15 mouse cellular contexts compared by ENCODE assay signal in the genomic region with DNA sequence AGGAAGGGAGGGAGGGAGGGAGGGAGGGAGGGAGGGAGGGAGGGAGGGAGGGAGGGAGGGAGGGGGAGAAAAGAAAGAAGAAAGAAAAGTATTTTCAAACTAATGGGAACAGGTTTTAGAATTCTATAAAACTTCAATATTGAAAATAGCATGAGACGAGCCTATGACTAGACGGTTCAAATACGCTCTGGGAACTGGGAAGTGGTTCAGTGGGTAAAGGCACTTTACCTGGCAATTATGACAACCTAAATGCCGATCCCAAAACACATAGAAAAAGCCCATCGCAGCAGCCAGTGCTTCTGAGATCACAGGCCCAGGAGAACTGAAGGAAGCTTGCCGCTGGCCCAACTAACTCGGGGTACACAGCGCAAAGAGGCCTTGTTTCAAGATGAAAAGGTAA. TPM values are rescaled to one million over a fixed set of nuclear protein-coding genes. Genes with fewer than 3 reads are reported as not detected.
DNase-seq lines count a peak whose midpoint lies in the region; ATAC-seq and TF ChIP-seq lines count a peak whose summit lies in the region.
"Had no signal": no experiment of that assay in that cellular context is flagged by ENCODE, and none has a peak within 500 bp of the region (broad histone marks: within the 10 kb centered on the region; RNA-seq: fewer than 3 reads in every experiment).

Gene Fam71f2, plus strand, starts transcription at position 301 of the 400 bp plus-strand sequence.

- WGBS in heart, embryonic 11.5 days (ENCODE audit: insufficient replicate concordance) = 86% methylated on average over 8 of the region's 8 CpGs
- 83% methylated on average over 8 of the region's 8 CpGs for WGBS in hindbrain, embryonic 11.5 days
- whole genome bisulfite sequencing in hindbrain, embryonic 16.5 days = 86% methylated on average over 8 of the region's 8 CpGs
- WGBS in midbrain, embryonic 10.5 days = 90% methylated on average over 8 of the region's 8 CpGs
- 87% methylated on average over 8 of the region's 8 CpGs for WGBS in midbrain, embryonic 14.5 days
- 77% methylated on average over 8 of the region's 8 CpGs for WGBS in liver, postnatal 0 days (ENCODE audit: insufficient replicate concordance)

- no peak for TF ChIP-seq CTCF in liver, postnatal 0 days (IDR thresholded peaks at IDR 0.05; ENCODE audit: low read depth)

- no peaks in the 10 kb centered on the region for H3K27me3 ChIP-seq in heart, embryonic 11.5 days (ENCODE audit: control insufficient read depth, insufficient read depth, low read length)
- no peaks in the 10 kb centered on the region for H3K27me3 ChIP-seq in hindbrain, embryonic 11.5 days (ENCODE audit: control insufficient read depth, insufficient read depth, low read length)
- H3K27me3 ChIP-seq in hindbrain, embryonic 16.5 days (replicated peaks; ENCODE audit: control insufficient read depth, insufficient read depth, low read length) = no peaks in the 10 kb centered on the region
- H3K27me3 ChIP-seq in midbrain, embryonic 10.5 days (ENCODE audit: low read depth, poor library complexity, severe bottlenecking) = no peaks in the 10 kb centered on the region
- H3K27me3 ChIP-seq in midbrain, embryonic 14.5 days (ENCODE audit: control insufficient read depth, insufficient read depth, low read length) = no peaks in the 10 kb centered on the region
- no peaks in the 10 kb centered on the region for H3K27me3 ChIP-seq in liver, postnatal 0 days (ENCODE audit: insufficient read depth, low read length)
- H3K27me3 ChIP-seq: forebrain, embryonic 13.5 days; Patski had no signal

- TF ChIP-seq EP300 in liver, postnatal 0 days (IDR thresholded peaks at IDR 0.05; ENCODE audit: low read depth) = no peak

- ATAC-seq in heart, embryonic 11.5 days (replicated peaks; ENCODE audit: insufficient number of reproducible peaks, low FRiP score, low TSS enrichment) = no peak
- no peak for ATAC-seq in hindbrain, embryonic 11.5 days (ENCODE audit: low FRiP score)
- ATAC-seq in hindbrain, embryonic 16.5 days = no peak
- no peak for ATAC-seq in midbrain, embryonic 14.5 days (ENCODE audit: low FRiP score, low TSS enrichment)
- no peak for ATAC-seq in liver, postnatal 0 days
- ATAC-seq: Patski had no signal

- peak within 1 kb of the TSS; percentile 41 for H3K27ac ChIP-seq in heart, embryonic 11.5 days (ENCODE audit: low read depth, low read length)
- 0 out of 2 replicates have a peak within 1 kb of the TSS, but pooled peaks have one; percentile 10 for H3K27ac ChIP-seq in hindbrain, embryonic 11.5 days (ENCODE audit: low read depth, low read length)
- H3K27ac ChIP-seq in hindbrain, embryonic 16.5 days (ENCODE audit: low read depth, low read length) = no peak within 1 kb of the TSS
- peak within 1 kb of the TSS; percentile 46; the same call in 1 of the 2 replicates for H3K27ac ChIP-seq in midbrain, embryonic 10.5 days (replicated peaks)
- H3K27ac ChIP-seq in midbrain, embryonic 14.5 days (replicated peaks; ENCODE audit: low read depth, low read length) = no peak within 1 kb of the TSS
- peak within 1 kb of the TSS; percentile 61 for H3K27ac ChIP-seq in liver, postnatal 0 days (ENCODE audit: low read depth)
- H3K27ac ChIP-seq: forebrain, embryonic 13.5 days; kidney, postnatal 0 days; liver, embryonic 14.5 days had no signal

- H3K9me3 ChIP-seq in heart, embryonic 11.5 days (replicated peaks; ENCODE audit: control insufficient read depth, low read length) = no peaks in the 10 kb centered on the region
- H3K9me3 ChIP-seq in hindbrain, embryonic 11.5 days (ENCODE audit: control insufficient read depth, low read length) = no peaks in the 10 kb centered on the region
- H3K9me3 ChIP-seq in hindbrain, embryonic 16.5 days (ENCODE audit: control insufficient read depth, low read length) = no peaks in the 10 kb centered on the region
- H3K9me3 ChIP-seq in midbrain, embryonic 10.5 days (replicated peaks) = no peaks in the 10 kb centered on the region
- H3K9me3 ChIP-seq in midbrain, embryonic 14.5 days (ENCODE audit: control insufficient read depth, low read length) = no peaks in the 10 kb centered on the region
- no peaks in the 10 kb centered on the region for H3K9me3 ChIP-seq in liver, postnatal 0 days (ENCODE audit: low read length)
- H3K9me3 ChIP-seq: forebrain, embryonic 13.5 days had no signal

- no peak within 1 kb of the TSS for H3K4me3 ChIP-seq in heart, embryonic 11.5 days (ENCODE audit: low read depth, low read length)
- H3K4me3 ChIP-seq in hindbrain, embryonic 11.5 days (ENCODE audit: low read depth, low read length) = no peak within 1 kb of the TSS
- no peak within 1 kb of the TSS for H3K4me3 ChIP-seq in hindbrain, embryonic 16.5 days (ENCODE audit: low read length)
- no peak within 1 kb of the TSS for H3K4me3 ChIP-seq in midbrain, embryonic 10.5 days
- no peak within 1 kb of the TSS for H3K4me3 ChIP-seq in midbrain, embryonic 14.5 days (replicated peaks; ENCODE audit: low read depth, low read length)
- H3K4me3 ChIP-seq in liver, postnatal 0 days (ENCODE audit: low read depth, low read length) = no peak within 1 kb of the TSS
- H3K4me3 ChIP-seq: forebrain, embryonic 13.5 days had no signal

- H3K9ac ChIP-seq in heart, embryonic 11.5 days (ENCODE audit: low read depth, low read length) = no peak within 1 kb of the TSS
- no peak within 1 kb of the TSS for H3K9ac ChIP-seq in hindbrain, embryonic 11.5 days (ENCODE audit: low read depth, low read length)
- H3K9ac ChIP-seq in hindbrain, embryonic 16.5 days (ENCODE audit: low read depth, low read length) = no peak within 1 kb of the TSS
- H3K9ac ChIP-seq in midbrain, embryonic 14.5 days (replicated peaks; ENCODE audit: low read length) = no peak within 1 kb of the TSS
- no peak within 1 kb of the TSS for H3K9ac ChIP-seq in liver, postnatal 0 days (replicated peaks)
- H3K9ac ChIP-seq: liver, embryonic 14.5 days had no signal

- no peaks in the 10 kb centered on the region for H3K4me1 ChIP-seq in heart, embryonic 11.5 days (ENCODE audit: control insufficient read depth, insufficient read depth, low read length)
- no peaks in the 10 kb centered on the region for H3K4me1 ChIP-seq in hindbrain, embryonic 11.5 days (replicated peaks; ENCODE audit: control insufficient read depth, insufficient read depth, low read length)
- H3K4me1 ChIP-seq in hindbrain, embryonic 16.5 days (ENCODE audit: control insufficient read depth, insufficient read depth, low read depth, low read length) = no peaks in the 10 kb centered on the region
- H3K4me1 ChIP-seq in midbrain, embryonic 10.5 days = peaks cover 22% of the 10 kb centered on the region
- no peaks in the 10 kb centered on the region for H3K4me1 ChIP-seq in midbrain, embryonic 14.5 days (ENCODE audit: control insufficient read depth, insufficient read depth, low read length)
- peaks cover 9% of the 10 kb centered on the region for H3K4me1 ChIP-seq in liver, postnatal 0 days (ENCODE audit: insufficient read depth)

- no peak for DNase-seq in heart, postnatal 4 days
- DNase-seq in hindbrain, embryonic 11.5 days (ENCODE audit: low spot score) = no peak
- no peak for DNase-seq in midbrain, embryonic 10.5 days (ENCODE audit: low spot score)
- no peak for DNase-seq in midbrain, embryonic 14.5 days
- DNase-seq in liver, postnatal 0 days = no peak
- DNase-seq: left cerebral cortex, postnatal 4 days; thymus, postnatal 4 days had no signal

- no peak within 1 kb of the TSS for H3K4me2 ChIP-seq in heart, embryonic 11.5 days
- no peak within 1 kb of the TSS for H3K4me2 ChIP-seq in hindbrain, embryonic 11.5 days (replicated peaks; ENCODE audit: low read depth, low read length)
- no peak within 1 kb of the TSS for H3K4me2 ChIP-seq in hindbrain, embryonic 16.5 days (ENCODE audit: low read length)
- no peak within 1 kb of the TSS for H3K4me2 ChIP-seq in midbrain, embryonic 14.5 days (ENCODE audit: low read length)
- no peak within 1 kb of the TSS for H3K4me2 ChIP-seq in liver, postnatal 0 days (ENCODE audit: low read depth, low read length)
- H3K4me2 ChIP-seq: forebrain, embryonic 13.5 days had no signal

- H3K36me3 ChIP-seq in heart, embryonic 11.5 days (ENCODE audit: control insufficient read depth, insufficient read depth, low read length) = 0 out of 2 replicates have a peak, but pooled peaks cover 5% of the 10 kb centered on the region
- no peaks in the 10 kb centered on the region for H3K36me3 ChIP-seq in hindbrain, embryonic 11.5 days (ENCODE audit: control insufficient read depth, insufficient read depth, low read length)
- H3K36me3 ChIP-seq in hindbrain, embryonic 16.5 days (ENCODE audit: control insufficient read depth, insufficient read depth, low read length) = no peaks in the 10 kb centered on the region
- peaks cover 17% of the 10 kb centered on the region for H3K36me3 ChIP-seq in midbrain, embryonic 10.5 days
- peaks cover 10% of the 10 kb centered on the region for H3K36me3 ChIP-seq in midbrain, embryonic 14.5 days (ENCODE audit: control insufficient read depth, insufficient read depth, low read length)
- H3K36me3 ChIP-seq in liver, postnatal 0 days (replicated peaks; ENCODE audit: insufficient read depth, low read length) = peaks cover 6% of the 10 kb centered on the region; the same call in 1 of the 2 replicates

RNA-seq across cellular contexts. Expression of gene Fam71f2, which starts in this region (rescaled TPM):
- 0.53 TPM in 1 of 2 replicates, not detected in the other for polyA plus RNA-seq in heart, embryonic 11.5 days (2014; fragmentation: Nextera tagmentation; extraction: Ambion mirVana)
- total RNA-seq in heart, postnatal 4 days (2021) = under 1 TPM in 1 of 2 experiments, not detected in 1; 0.32 TPM
- polyA plus RNA-seq in hindbrain, embryonic 11.5 days (2014; fragmentation: Nextera tagmentation; extraction: Ambion mirVana) = 1.0 TPM in 1 of 2 replicates, not detected in the other
- polyA plus RNA-seq in hindbrain, embryonic 16.5 days (2015; fragmentation: Nextera tagmentation; extraction: Ambion mirVana) = 0.34 and 0.41 TPM in 2 replicates
- polyA plus RNA-seq in midbrain, embryonic 10.5 days (2016; fragmentation: Nextera tagmentation; extraction: Ambion mirVana) = 0.22 and 0.23 TPM in 2 replicates
- 0.36 and 0.59 TPM in 2 replicates for polyA plus RNA-seq in midbrain, embryonic 14.5 days (2014; fragmentation: Nextera tagmentation; extraction: Ambion mirVana)
- 0.11 and 0.28 TPM in 2 replicates for polyA plus RNA-seq in liver, postnatal 0 days (2015; fragmentation: Nextera tagmentation; extraction: Ambion mirVana)
- total RNA-seq: adrenal gland, postnatal 14 days; hematopoietic stem cell, adult 5-6 weeks; left cerebral cortex, postnatal 4 days had no signal

Comparison
In these comparisons a context has a peak if more than half of its experiments do, and no peak if none do; other contexts are left out.
1. H3K27ac ChIP-seq: peak in heart, embryonic 11.5 days (single experiment), hindbrain, embryonic 11.5 days (single experiment), midbrain, embryonic 10.5 days (single experiment) and liver, postnatal 0 days (single experiment); none in hindbrain, embryonic 16.5 days (single experiment) and midbrain, embryonic 14.5 days (single experiment).